Mouse (Mus musculus) ES-Bruce4 (cell line): ENCODE results near the gene Lcp1.

Source experiments
- CTCF ChIP-seq: IDR thresholded peaks from one replicate; pipeline ENCODE4 v1.8.1; 2011; ENCODE audit warnings: low read depth, low read length
- EP300 ChIP-seq: IDR thresholded peaks from 2 replicates; pipeline ENCODE4 v1.6.1; 2011; ENCODE audit warnings: low read depth, low read length; ENCODE audit not compliant: insufficient read depth
- POLR2A ChIP-seq: IDR thresholded peaks from one replicate; pipeline ENCODE4 v1.8.1; 2011; ENCODE audit warnings: low read length; ENCODE audit not compliant: insufficient read depth

DNA sequence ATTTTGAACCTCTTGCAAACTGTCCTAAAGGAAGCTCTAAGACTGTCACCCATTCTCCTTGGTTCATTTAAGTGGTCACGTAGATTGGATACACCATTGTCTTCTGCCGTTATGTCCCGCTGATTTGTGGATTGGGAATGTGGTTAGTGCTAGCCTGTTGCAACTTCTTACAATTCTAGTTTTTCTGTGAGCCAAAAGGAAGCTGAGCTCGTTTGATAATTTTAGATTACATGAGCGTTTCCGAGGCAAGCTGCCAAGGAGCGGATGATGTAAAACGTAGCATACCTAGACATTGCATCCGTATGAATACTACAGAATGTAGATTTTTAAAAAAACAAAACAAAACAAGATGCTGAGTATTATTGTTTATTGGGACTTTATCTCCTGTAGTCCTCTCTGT is 17.3 kb downstream of the Lcp1 start:
- no peak for TF ChIP-seq CTCF
- no peak for TF ChIP-seq POLR2A
- TF ChIP-seq EP300 = no peak
